ENCODE assay signal across 23 mouse cellular contexts in genomic region chr5:138283540-138283939, GRCm38 (mm10). TPM values are rescaled to one million over a fixed set of nuclear protein-coding genes. Genes with fewer than 3 reads are reported as not detected.
DNase-seq lines count a peak whose midpoint lies in the region; TF ChIP-seq lines count a peak whose summit lies in the region.
"Had no signal": no experiment of that assay in that cellular context is flagged by ENCODE, and none has a peak within 500 bp of the region (broad histone marks: within the 10 kb centered on the region; RNA-seq: fewer than 3 reads in every experiment).

No protein-coding gene starts in this region.

- TF ChIP-seq CTCF in layer of hippocampus, adult 2 months (conservative IDR thresholded peaks at IDR 0.05), result peak; percentile 56
- peak; percentile 2; the same call in 1 of the 2 replicates for TF ChIP-seq CTCF in brain, embryonic 14.5 days (IDR thresholded peaks at IDR 0.05; ENCODE audit: borderline replicate concordance, extremely low read depth, insufficient read depth, insufficient read length)

- H3K4me3 ChIP-seq in layer of hippocampus, adult 2 months, result no peak overlapping the region
- H3K4me3 ChIP-seq: embryonic facial prominence, embryonic 13.5 days; heart, embryonic 10.5 days; liver, embryonic 15.5 days had no signal

- TF ChIP-seq POLR2A in brain, embryonic 14.5 days (IDR thresholded peaks at IDR 0.05; ENCODE audit: borderline replicate concordance, extremely low read depth, insufficient read depth, insufficient read length, poor library complexity, severe bottlenecking), result no peak

- DNase-seq in layer of hippocampus, adult 2 months (ENCODE audit: low spot score in 2 of 2), result no peak
- no peak for DNase-seq in layer of hippocampus, adult 9-11 months
- peak; percentile 62 for DNase-seq in 416B (ENCODE audit: low read depth)
- DNase-seq in A20 (ENCODE audit: low read depth, low spot score), result peak; percentile 48
- DNase-seq in brain, embryonic 14.5 days (ENCODE audit: low read depth), result no peak
- DNase-seq in gastrocnemius, adult 18-20 months (ENCODE audit: low spot score), result no peak
- DNase-seq in adrenal gland, postnatal 36 days, result no peak
- DNase-seq: adrenal gland, adult 2 months; cerebellum, adult 2 months; gastrocnemius, postnatal 10 days; kidney, adult 2 months; layer of hippocampus, postnatal 36 days; left cerebral cortex, postnatal 4 days; right cerebral cortex, postnatal 25 days; thymus, postnatal 4 days had no signal

- H3K27ac ChIP-seq in layer of hippocampus, adult 2 months, result no peak overlapping the region
- H3K27ac ChIP-seq: embryonic facial prominence, embryonic 13.5 days; heart, embryonic 10.5 days; hindbrain, embryonic 14.5 days; liver, embryonic 15.5 days had no signal

RNA-seq across cellular contexts. Expression of gene Stag3, which starts 3.5 kb away (rescaled TPM):
- under 1 TPM; 0.44 to 0.79 TPM for total RNA-seq in layer of hippocampus, adult 2 months (2021)
- polyA plus RNA-seq in brain, embryonic 14.5 days (2012; rRNA removed), result 19.6 TPM in 2 replicates
- total RNA-seq in gastrocnemius, adult 18-20 months (2021), result not detected
- total RNA-seq in adrenal gland, postnatal 36 days (2021), result not detected
- total RNA-seq: heart, postnatal 25 days had no signal
- polyA plus RNA-seq: adrenal gland, adult 2 months had no signal

RNA-seq across cellular contexts. Expression of gene Gpc2, which starts 3.7 kb away (rescaled TPM):
- total RNA-seq in layer of hippocampus, adult 2 months (2021), result 1 to 10 TPM; 2.4 to 2.5 TPM
- polyA plus RNA-seq in brain, embryonic 14.5 days (2012; rRNA removed), result 564 and 797 TPM in 2 replicates
- not detected for total RNA-seq in gastrocnemius, adult 18-20 months (2021)
- total RNA-seq in adrenal gland, postnatal 36 days (2021), result under 1 TPM; 0.26 to 0.36 TPM

RNA-seq across cellular contexts. Expression of gene Gm43720, which starts 3.8 kb away (rescaled TPM):
- total RNA-seq in layer of hippocampus, adult 2 months (2021), result under 1 TPM in 1 of 2 experiments, not detected in 1; 0.12 TPM
- 0.44 and 0.48 TPM in 2 replicates for polyA plus RNA-seq in brain, embryonic 14.5 days (2012; rRNA removed)
- not detected for total RNA-seq in gastrocnemius, adult 18-20 months (2021)
- not detected for total RNA-seq in adrenal gland, postnatal 36 days (2021)
- total RNA-seq: adrenal gland, adult 2 months; heart, postnatal 25 days; layer of hippocampus, postnatal 36 days; monocyte, adult 5-6 weeks had no signal
- polyA plus RNA-seq: adrenal gland, adult 2 months; kidney, adult 2 months; large intestine, adult 2 months; liver, embryonic 15.5 days; testis, adult 2 months had no signal

RNA-seq across cellular contexts. Expression of gene Gal3st4, which starts 10.9 kb away (rescaled TPM):
- total RNA-seq in layer of hippocampus, adult 2 months (2021), result 1 to 10 TPM; 3.2 to 3.7 TPM
- polyA plus RNA-seq in brain, embryonic 14.5 days (2012; rRNA removed), result 0.58 and 0.63 TPM in 2 replicates
- total RNA-seq in gastrocnemius, adult 18-20 months (2021), result under 1 TPM in 1 of 2 experiments, not detected in 1; 0.14 TPM
- total RNA-seq in adrenal gland, postnatal 36 days (2021), result under 1 TPM in 1 of 2 experiments, not detected in 1; 0.17 TPM
- total RNA-seq: monocyte, adult 5-6 weeks had no signal

RNA-seq across cellular contexts. Expression of gene BC037034, which starts 19.7 kb away (rescaled TPM):
- total RNA-seq in layer of hippocampus, adult 2 months (2021), result 10 to 100 TPM; 68.1 to 77.0 TPM
- polyA plus RNA-seq in brain, embryonic 14.5 days (2012; rRNA removed), result 131 and 172 TPM in 2 replicates
- total RNA-seq in gastrocnemius, adult 18-20 months (2021), result 1 to 10 TPM; 2.7 to 3.2 TPM
- total RNA-seq in adrenal gland, postnatal 36 days (2021), result 10 to 100 TPM; 20.6 to 30.4 TPM

Comparison
In these comparisons a context has a peak if more than half of its experiments do, and no peak if none do; other contexts are left out.
1. DNase-seq: peak in 416B (single experiment) and A20 (single experiment); none in layer of hippocampus, adult 2 months (0 of 2), layer of hippocampus, adult 9-11 months (single experiment), brain, embryonic 14.5 days (single experiment), gastrocnemius, adult 18-20 months (single experiment) and adrenal gland, postnatal 36 days (0 of 2).